Mouse (Mus musculus): ENCODE measurements around the gene Ppp1r12b. TPM values are rescaled to one million over a fixed set of nuclear protein-coding genes. Genes with fewer than 3 reads are reported as not detected.
A peak's percentile ranks its signal among the peaks of the same experiment; 100 is the strongest.

Ppp1r12b gene
- total and polyA plus RNA-seq, 3 experiments = 0.64 to 1.8 (median 1.6) TPM

- Histone ChIP-seq H3K4me3 (replicated peaks in 1 of 3; ENCODE audit: low read depth in 2 of 3, low read length in 2 of 3, poor library complexity in 1 of 3) (no peak overlapping the region), H3K36me3 (replicated peaks in 1 of 2; ENCODE audit: control insufficient read depth in 1 of 2, insufficient read depth in 1 of 2, low read length in 1 of 2) (no peaks in the 10 kb centered on the region), H3K4me2 (ENCODE audit: insufficient read depth, low read depth, poor library complexity, severe bottlenecking) (no peak overlapping the region), H3K4me1 (ENCODE audit: control insufficient read depth in 1 of 2, insufficient read depth in 2 of 2) (peaks cover 5% of the 10 kb centered on the region in 2 experiments; a peak in 3 of 4 replicates), H3K9me3 (replicated peaks; ENCODE audit: low read length) (peaks cover 5% of the 10 kb centered on the region), H3K79me2 (replicated peaks; ENCODE audit: control insufficient read depth, extremely low read depth, insufficient read depth, poor library complexity, severe bottlenecking) (no peaks in the 10 kb centered on the region), H3K9ac (ENCODE audit: insufficient read depth, low read depth) (no peak overlapping the region), H3K27ac (ENCODE audit: insufficient read depth, low read depth) (no peak overlapping the region), H3K27me3 (replicated peaks) (peaks cover 80% of the 10 kb centered on the region)
- no peak for DNase-seq (ENCODE audit: extremely low read depth)
- dilution Hi-C loops (cut with MboI; ENCODE audit: extremely low pct_ligation_motif_present, extremely low pct_unique_long_range_greater_than_20kb, low sequenced_read_pairs) = no loop called here
- in situ Hi-C loops (cut with MboI; ENCODE audit: low pct_ligation_motif_present, low pct_unique_long_range_greater_than_20kb, low sequenced_read_pairs) = loop anchor here (10.0 kb wide), 1 partner anchor 93 kb away; no protein-coding TSS in a partner anchor
- TF ChIP-seq KAT2A (IDR thresholded peaks at IDR 0.05; ENCODE audit: insufficient replicate concordance, low read length) = no peak
- 0 out of 2 replicates have a peak, but pooled peaks have one; percentile 3 for TF ChIP-seq SMC3 (IDR thresholded peaks at IDR 0.05; ENCODE audit: low read depth, low read length)
- TF ChIP-seq RAD21 (IDR thresholded peaks at IDR 0.05; ENCODE audit: low read depth, low read length) = peak; percentile 28
These were observed 213.6 kb downstream of the Ppp1r12b start for GRCm38 (mm10) chr1:134741946-134742661.

DNA sequence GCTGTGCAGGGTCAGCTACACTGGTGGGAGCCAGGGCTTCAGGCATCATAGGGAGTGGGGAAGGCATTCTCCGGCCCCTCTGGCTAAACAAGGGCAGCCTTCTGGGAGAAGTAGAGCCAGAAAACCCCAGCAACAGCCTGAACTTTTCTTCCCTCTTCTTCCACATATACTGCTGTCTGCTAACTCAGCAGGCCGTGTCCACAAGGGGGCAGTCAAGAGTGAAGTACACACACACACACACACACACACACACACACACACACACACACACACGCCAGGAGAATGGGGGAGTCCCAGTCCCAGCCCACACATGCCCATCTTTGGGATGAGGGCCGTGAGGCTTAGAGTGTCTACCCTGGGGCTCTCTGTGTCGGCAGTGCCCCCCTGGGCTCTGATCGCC is 214.3 kb downstream of the Ppp1r12b start:
- in situ Hi-C loops (cut with MboI; ENCODE audit: low pct_ligation_motif_present, low pct_unique_long_range_greater_than_20kb, low sequenced_read_pairs) = loop anchor here (10.0 kb wide), 1 partner anchor 93 kb away; no protein-coding TSS in a partner anchor
- Histone ChIP-seq H3K79me2 (replicated peaks; ENCODE audit: control insufficient read depth, extremely low read depth, insufficient read depth, poor library complexity, severe bottlenecking) (no peaks in the 10 kb centered on the region), H3K4me2 (ENCODE audit: insufficient read depth, low read depth, poor library complexity, severe bottlenecking) (no peak overlapping the region), H3K9me3 (replicated peaks; ENCODE audit: low read length) (peaks cover 5% of the 10 kb centered on the region), H3K4me1 (ENCODE audit: control insufficient read depth in 1 of 2, insufficient read depth in 2 of 2) (peaks cover 0 to 5% of the 10 kb centered on the region in 2 experiments; a peak in 1 of 4 replicates), H3K9ac (ENCODE audit: insufficient read depth, low read depth) (no peak overlapping the region), H3K27me3 (replicated peaks) (peaks cover 80% of the 10 kb centered on the region), H3K27ac (ENCODE audit: insufficient read depth, low read depth) (no peak overlapping the region), H3K36me3 (replicated peaks in 1 of 2; ENCODE audit: control insufficient read depth in 1 of 2, insufficient read depth in 1 of 2, low read length in 1 of 2) (no peaks in the 10 kb centered on the region), H3K4me3 (replicated peaks in 1 of 3; ENCODE audit: low read depth in 2 of 3, low read length in 2 of 3, poor library complexity in 1 of 3) (no peak overlapping the region)
- peak; percentile 44 for TF ChIP-seq SMC3 (IDR thresholded peaks at IDR 0.05; ENCODE audit: low read depth, low read length)
- TF ChIP-seq CTCF (conservative IDR thresholded peaks at IDR 0.05 in 1 of 2, IDR thresholded peaks at IDR 0.05 in 1 of 2; ENCODE audit: low read depth in 2 of 2, low read length in 2 of 2) = peak in 1 of 2 experiments; percentile 58; a peak in 2 of 4 replicates
- no peak for TF ChIP-seq JUND (conservative IDR thresholded peaks at IDR 0.05; ENCODE audit: low read depth, low read length)
- peak; percentile 0 for TF ChIP-seq RAD21 (IDR thresholded peaks at IDR 0.05; ENCODE audit: low read depth, low read length)
- peak; percentile 36 for DNase-seq (ENCODE audit: extremely low read depth)
- dilution Hi-C loops (cut with MboI; ENCODE audit: extremely low pct_ligation_motif_present, extremely low pct_unique_long_range_greater_than_20kb, low sequenced_read_pairs) = no loop called here

- H3K9ac ChIP-seq (ENCODE audit: insufficient read depth, low read depth) = no peak overlapping the region
- no peak overlapping the region for H3K27ac ChIP-seq (ENCODE audit: insufficient read depth, low read depth)
- peaks cover 11% of the 10 kb centered on the region for H3K9me3 ChIP-seq (replicated peaks; ENCODE audit: low read length)
- TF ChIP-seq IRF4 (IDR thresholded peaks at IDR 0.05; ENCODE audit: low read depth, low read length) (no peak), SMC3 (IDR thresholded peaks at IDR 0.05; ENCODE audit: low read depth, low read length) (no peak), ZKSCAN1 (IDR thresholded peaks at IDR 0.05; ENCODE audit: borderline replicate concordance, low read depth, low read length) (no peak), TBP (conservative IDR thresholded peaks at IDR 0.05; ENCODE audit: low read depth, low read length) (no peak), SIN3A (IDR thresholded peaks at IDR 0.05; ENCODE audit: low read length) (no peak), UBTF (IDR thresholded peaks at IDR 0.05; ENCODE audit: low read depth, low read length) (no peak), TCF12 (IDR thresholded peaks at IDR 0.05; ENCODE audit: low read depth, low read length) (no peak), CHD2 (IDR thresholded peaks at IDR 0.05; ENCODE audit: low read length) (no peak), HCFC1 (IDR thresholded peaks at IDR 0.05; ENCODE audit: low read depth, low read length) (no peak), ETS1 (conservative IDR thresholded peaks at IDR 0.05; ENCODE audit: low read depth, low read length) (no peak), POLR2A (IDR thresholded peaks at IDR 0.05; ENCODE audit: low read depth, low read length) (no peak), NELFE (IDR thresholded peaks at IDR 0.05; ENCODE audit: low read depth, low read length) (no peak), NRF1 (IDR thresholded peaks at IDR 0.05; ENCODE audit: low read depth, low read length) (no peak), CTCF (conservative IDR thresholded peaks at IDR 0.05 in 1 of 2, IDR thresholded peaks at IDR 0.05 in 1 of 2; ENCODE audit: low read depth in 2 of 2, low read length in 2 of 2) (no peak), ZC3H11A (IDR thresholded peaks at IDR 0.05; ENCODE audit: low read depth, low read length) (no peak), USF1 (IDR thresholded peaks at IDR 0.05; ENCODE audit: low read depth, low read length) (no peak), BHLHE40 (IDR thresholded peaks at IDR 0.05; ENCODE audit: low read depth, low read length) (no peak)
- H3K27me3 ChIP-seq (replicated peaks) = peaks cover 75% of the 10 kb centered on the region
- H3K4me3 ChIP-seq (replicated peaks in 1 of 3; ENCODE audit: low read depth in 2 of 3, low read length in 2 of 3, poor library complexity in 1 of 3) = no peak overlapping the region
- in situ Hi-C loops (cut with MboI; ENCODE audit: low pct_ligation_motif_present, low pct_unique_long_range_greater_than_20kb, low sequenced_read_pairs) (no loop called here), dilution Hi-C loops (cut with MboI; ENCODE audit: extremely low pct_ligation_motif_present, extremely low pct_unique_long_range_greater_than_20kb, low sequenced_read_pairs) (no loop called here)
- no peak for DNase-seq (ENCODE audit: extremely low read depth)
- no peaks in the 10 kb centered on the region for H3K79me2 ChIP-seq (replicated peaks; ENCODE audit: control insufficient read depth, extremely low read depth, insufficient read depth, poor library complexity, severe bottlenecking)
- H3K4me1 ChIP-seq (ENCODE audit: control insufficient read depth in 1 of 2, insufficient read depth in 2 of 2) = 0 out of 4 replicates have a peak, but pooled peaks cover 0 to 4% of the 10 kb centered on the region in 2 experiments
- H3K36me3 ChIP-seq (replicated peaks in 1 of 2; ENCODE audit: control insufficient read depth in 1 of 2, insufficient read depth in 1 of 2, low read length in 1 of 2) = no peaks in the 10 kb centered on the region
- H3K4me2 ChIP-seq (ENCODE audit: insufficient read depth, low read depth, poor library complexity, severe bottlenecking) = no peak overlapping the region
These were observed 218.3 kb downstream of the Ppp1r12b start for GRCm38 (mm10) chr1:134737463-134737862.

Data from CH12.LX (cell line).